Mouse (Mus musculus): ENCODE measurements at regions not wholly inside any gene's neighbourhood (a gene's known extent, or its start where the extent isn't known, plus 50 kb on each side); places are given as distances from the start of the nearest gene placed in this dataset.

GRCm38 (mm10) chr10:101269371-101269770, 411.9 kb upstream of the Mgat4c start:
- TF ChIP-seq ZC3H11A (IDR thresholded peaks at IDR 0.05; ENCODE audit: low read depth, low read length) (no peak), MAZ (IDR thresholded peaks at IDR 0.05; ENCODE audit: low read depth, low read length) (no peak), ZKSCAN1 (IDR thresholded peaks at IDR 0.05; ENCODE audit: low read depth, low read length) (no peak), CTCF (IDR thresholded peaks at IDR 0.05 in 2 of 3, conservative IDR thresholded peaks at IDR 0.05 in 1 of 3; ENCODE audit: control insufficient read depth in 1 of 3, insufficient read depth in 1 of 3, low read depth in 2 of 3, low read length in 3 of 3, poor library complexity in 1 of 3, severe bottlenecking in 1 of 3) (no peak), POLR2A (IDR thresholded peaks at IDR 0.05; ENCODE audit: control insufficient read depth in 1 of 2, insufficient read depth in 1 of 2, low read depth in 1 of 2, low read length in 2 of 2, poor library complexity in 1 of 2) (no peak), JUND (IDR thresholded peaks at IDR 0.05; ENCODE audit: low read depth, low read length) (no peak), ZMIZ1 (IDR thresholded peaks at IDR 0.05; ENCODE audit: low read depth, low read length) (no peak), EP300 (IDR thresholded peaks at IDR 0.05; ENCODE audit: low read depth in 1 of 2, low read length in 2 of 2) (peak in 1 of 2 experiments; percentile 67; a peak in 2 of 4 replicates), USF1 (IDR thresholded peaks at IDR 0.05; ENCODE audit: low read depth, low read length) (no peak)

Measured in MEL (cell line).